Mouse (Mus musculus): Measurements from ENCODE around the gene Dlgap4.

GRCm38 (mm10) chr2:156780752-156781151 lies 167.2 kb downstream of the Dlgap4 start:
- no peak for TF ChIP-seq CTCF (IDR thresholded peaks at IDR 0.05; ENCODE audit: low read depth, low read length)
- no peak for TF ChIP-seq POLR2AphosphoS5 (IDR thresholded peaks at IDR 0.05; ENCODE audit: insufficient replicate concordance, low read depth, low read length)

Measured in G1E (cell line).